Mouse (Mus musculus) testis, adult 2 months (tissue): ENCODE measurements around the gene Prss38.

Experiments used
- CTCF ChIP-seq: fragments of 200-500 bp; IDR thresholded peaks from 2 replicates; pipeline ENCODE4 v1.5.1; 2012; ENCODE audit warnings: low read depth, mild to moderate bottlenecking, inconsistent platforms, low read length, moderate library complexity; ENCODE audit not compliant: control insufficient read depth, insufficient read depth, insufficient replicate concordance
- POLR2A ChIP-seq: fragments of 200-500 bp; IDR thresholded peaks from 2 replicates; pipeline ENCODE4 v1.6.1; 2012; ENCODE audit warnings: low read depth, mild to moderate bottlenecking, inconsistent platforms, low read length, moderate library complexity; ENCODE audit not compliant: control insufficient read depth

DNA sequence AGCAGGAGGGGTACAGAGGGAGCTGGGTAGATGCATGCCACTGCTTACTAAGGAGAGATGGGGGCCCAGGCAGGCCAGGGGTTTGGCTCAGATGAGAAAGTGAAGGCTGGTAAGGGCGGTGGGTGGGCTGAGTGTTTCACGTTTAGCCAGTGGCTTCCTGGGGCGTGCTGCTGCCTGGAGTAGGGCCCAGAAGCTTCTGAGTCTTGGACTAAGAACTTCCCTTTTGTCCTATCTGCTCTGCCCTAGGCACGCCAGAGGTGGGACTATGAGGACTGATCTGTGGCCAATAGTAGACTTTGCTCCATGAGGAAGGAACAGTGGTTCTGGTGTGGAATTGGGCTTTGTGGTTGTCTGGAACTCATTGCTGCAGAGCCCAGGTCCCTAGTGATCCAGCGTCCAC lies 32.5 kb downstream of the Prss38 start:
- TF ChIP-seq CTCF (no peak), POLR2A (no peak)
